Mouse (Mus musculus) MEL (cell line): ENCODE measurements around the gene Bcl3.

Source experiments
- CHD1 ChIP-seq: IDR thresholded peaks from 2 replicates; pipeline ENCODE4 v1.6.1; 2012; ENCODE audit warnings: low read depth, mild to moderate bottlenecking, inconsistent platforms, low read length, improper control_type of control experiment
- CTCF ChIP-seq, 3 experiments: IDR thresholded peaks in 2 of 3; conservative IDR thresholded peaks in 1 of 3; 2 replicates each; pipeline ENCODE4 v1.5.1; 2011 to 2012; ENCODE audit warnings: low read length in 3 of 3, low read depth in 2 of 3, mild to moderate bottlenecking in 2 of 3, improper control_type of control experiment in 1 of 3, inconsistent platforms in 1 of 3, mixed read lengths in 1 of 3, moderate library complexity in 1 of 3; ENCODE audit not compliant: control insufficient read depth in 1 of 3, insufficient read depth in 1 of 3, poor library complexity in 1 of 3, severe bottlenecking in 1 of 3
- ELF1 ChIP-seq: IDR thresholded peaks from 2 replicates; pipeline ENCODE4 v1.6.1; 2014; ENCODE audit warnings: low read depth, mild to moderate bottlenecking, inconsistent platforms, low read length, improper control_type of control experiment, moderate library complexity
- EP300 ChIP-seq, 2 experiments: IDR thresholded peaks; 2 replicates each; pipeline ENCODE4 v1.6.1; 2011; ENCODE audit warnings: improper control_type of control experiment in 2 of 2, low read length in 2 of 2, low read depth in 1 of 2, mild to moderate bottlenecking in 1 of 2
- GABPA ChIP-seq: IDR thresholded peaks from 2 replicates; pipeline ENCODE4 v1.6.1; 2012; ENCODE audit warnings: low read depth, mild to moderate bottlenecking, inconsistent platforms, low read length, improper control_type of control experiment, moderate library complexity
- HCFC1 ChIP-seq: IDR thresholded peaks from 2 replicates; pipeline ENCODE4 v1.6.1; 2012; ENCODE audit warnings: low read depth, mild to moderate bottlenecking, inconsistent platforms, low read length, improper control_type of control experiment, moderate library complexity
- POLR2A ChIP-seq, 2 experiments: IDR thresholded peaks; 2 replicates each; pipeline ENCODE4 v1.6.1; 2011 to 2012; ENCODE audit warnings: low read length in 2 of 2, mild to moderate bottlenecking in 2 of 2, control low read depth in 1 of 2, improper control_type of control experiment in 1 of 2, low read depth in 1 of 2, moderate library complexity in 1 of 2; ENCODE audit not compliant: control insufficient read depth in 1 of 2, insufficient read depth in 1 of 2, poor library complexity in 1 of 2
- RCOR1 ChIP-seq: IDR thresholded peaks from 2 replicates; pipeline ENCODE4 v1.6.1; 2012; ENCODE audit warnings: low read depth, mild to moderate bottlenecking, inconsistent platforms, low read length, improper control_type of control experiment
- SMC3 ChIP-seq: IDR thresholded peaks from 2 replicates; pipeline ENCODE4 v1.6.1; 2011; ENCODE audit warnings: low read depth, low read length, improper control_type of control experiment
- ZC3H11A ChIP-seq: IDR thresholded peaks from 2 replicates; pipeline ENCODE4 v1.6.1; 2012; ENCODE audit warnings: low read depth, mild to moderate bottlenecking, inconsistent platforms, low read length, improper control_type of control experiment
- ZKSCAN1 ChIP-seq: IDR thresholded peaks from 2 replicates; pipeline ENCODE4 v1.6.1; 2012; ENCODE audit warnings: low read depth, mild to moderate bottlenecking, inconsistent platforms, low read length, improper control_type of control experiment, moderate library complexity

DNA sequence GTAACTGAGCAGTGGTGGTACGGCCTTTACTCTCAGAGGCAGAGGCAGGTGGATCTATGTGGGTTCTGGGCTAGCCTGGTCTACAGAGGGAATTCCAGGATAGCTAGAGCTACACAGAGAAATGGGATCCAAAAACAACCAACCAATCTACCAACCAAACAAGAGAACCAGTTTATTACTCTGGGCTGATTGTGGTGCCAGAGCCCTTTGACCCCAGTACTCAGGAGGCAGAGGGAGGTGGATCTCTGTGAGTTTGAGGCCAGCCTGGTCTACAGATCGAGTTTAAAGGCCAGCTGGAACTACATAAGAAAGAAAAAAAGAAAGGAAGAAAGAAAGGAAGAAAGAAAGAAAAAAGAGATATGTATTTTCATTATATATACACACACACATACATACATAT is 27.3 kb downstream of the Bcl3 start:
- TF ChIP-seq POLR2A (IDR thresholded peaks at IDR 0.05; ENCODE audit: control insufficient read depth in 1 of 2, insufficient read depth in 1 of 2, low read depth in 1 of 2, low read length in 2 of 2, poor library complexity in 1 of 2) (no peak), ELF1 (no peak), CTCF (IDR thresholded peaks at IDR 0.05 in 2 of 3, conservative IDR thresholded peaks at IDR 0.05 in 1 of 3; ENCODE audit: control insufficient read depth in 1 of 3, insufficient read depth in 1 of 3, low read depth in 2 of 3, low read length in 3 of 3, poor library complexity in 1 of 3, severe bottlenecking in 1 of 3) (no peak), HCFC1 (no peak), EP300 (IDR thresholded peaks at IDR 0.05; ENCODE audit: low read depth in 1 of 2, low read length in 2 of 2) (no peak), ZKSCAN1 (no peak), ZC3H11A (no peak), SMC3 (no peak), CHD1 (no peak), RCOR1 (no peak), GABPA (no peak)
